Mouse (Mus musculus): ENCODE results near the gene Tmem98. TPM values are rescaled to one million over a fixed set of nuclear protein-coding genes. Genes with fewer than 3 reads are reported as not detected.

The Tmem98 gene
- polyA plus RNA-seq, 1 experiment = 43.1 TPM

- Histone ChIP-seq H3K4me1 (ENCODE audit: control insufficient read depth, insufficient read depth, low read length) (peaks cover 10% of the 10 kb centered on the region; the same call in 1 of the 2 replicates), H3K27ac (ENCODE audit: insufficient read depth, low read length) (no peak overlapping the region), H3K4me3 (ENCODE audit: insufficient read depth, low read length) (no peak overlapping the region)
- TF ChIP-seq POLR2A (IDR thresholded peaks at IDR 0.05; ENCODE audit: low read depth, low read length) (no peak), CTCF (IDR thresholded peaks at IDR 0.05; ENCODE audit: borderline replicate concordance, insufficient read depth, low read length) (no peak)
Observed at GRCm38 (mm10) chr11:80815354-80815753, 5.4 kb downstream of the Tmem98 start.

GRCm38 (mm10) chr11:80818060-80818697, 8.2 kb downstream of the Tmem98 start:
- H3K4me3 ChIP-seq (ENCODE audit: insufficient read depth, low read length) = no peak overlapping the region
- peaks cover 5% of the 10 kb centered on the region; the same call in 1 of the 2 replicates for H3K4me1 ChIP-seq (ENCODE audit: control insufficient read depth, insufficient read depth, low read length)
- TF ChIP-seq CTCF (IDR thresholded peaks at IDR 0.05; ENCODE audit: borderline replicate concordance, insufficient read depth, low read length) = no peak
- no peak for TF ChIP-seq POLR2A (IDR thresholded peaks at IDR 0.05; ENCODE audit: low read depth, low read length)
- peak overlapping the region; percentile 6; the same call in 1 of the 2 replicates for H3K27ac ChIP-seq (ENCODE audit: insufficient read depth, low read length)

- TF ChIP-seq CTCF (IDR thresholded peaks at IDR 0.05; ENCODE audit: borderline replicate concordance, insufficient read depth, low read length) (no peak), POLR2A (IDR thresholded peaks at IDR 0.05; ENCODE audit: low read depth, low read length) (no peak)
Observed at GRCm38 (mm10) chr11:80820085-80820484, 10.1 kb downstream of the Tmem98 start.

GRCm38 (mm10) chr11:80821296-80821695, 11.3 kb downstream of the Tmem98 start:
- H3K27ac ChIP-seq (ENCODE audit: insufficient read depth, low read length) = no peak overlapping the region

More at GRCm38 (mm10) chr11:80820085-80820484, 10.1 kb downstream of the Tmem98 start:
- H3K4me1 ChIP-seq (ENCODE audit: control insufficient read depth, insufficient read depth, low read length) = peaks cover 5% of the 10 kb centered on the region; the same call in 1 of the 2 replicates
- no peak overlapping the region for H3K27ac ChIP-seq (ENCODE audit: insufficient read depth, low read length)
- no peak overlapping the region for H3K4me3 ChIP-seq (ENCODE audit: insufficient read depth, low read length)

GRCm38 (mm10) chr11:80821794-80822193, 11.8 kb downstream of the Tmem98 start:
- no peak overlapping the region for H3K4me3 ChIP-seq (ENCODE audit: insufficient read depth, low read length)
- H3K4me1 ChIP-seq (ENCODE audit: control insufficient read depth, insufficient read depth, low read length) = peaks cover 5% of the 10 kb centered on the region; the same call in 1 of the 2 replicates
- TF ChIP-seq POLR2A (IDR thresholded peaks at IDR 0.05; ENCODE audit: low read depth, low read length) = no peak
- no peak for TF ChIP-seq CTCF (IDR thresholded peaks at IDR 0.05; ENCODE audit: borderline replicate concordance, insufficient read depth, low read length)
- H3K27ac ChIP-seq (ENCODE audit: insufficient read depth, low read length) = no peak overlapping the region

More at GRCm38 (mm10) chr11:80821296-80821695, 11.3 kb downstream of the Tmem98 start:
- Histone ChIP-seq H3K4me1 (ENCODE audit: control insufficient read depth, insufficient read depth, low read length) (peaks cover 5% of the 10 kb centered on the region; the same call in 1 of the 2 replicates), H3K4me3 (ENCODE audit: insufficient read depth, low read length) (no peak overlapping the region)
- TF ChIP-seq CTCF (IDR thresholded peaks at IDR 0.05; ENCODE audit: borderline replicate concordance, insufficient read depth, low read length) (no peak), POLR2A (IDR thresholded peaks at IDR 0.05; ENCODE audit: low read depth, low read length) (no peak)

- Histone ChIP-seq H3K4me1 (ENCODE audit: control insufficient read depth, insufficient read depth, low read length) (no peaks in the 10 kb centered on the region), H3K27ac (ENCODE audit: insufficient read depth, low read length) (no peak overlapping the region), H3K4me3 (ENCODE audit: insufficient read depth, low read length) (no peak overlapping the region)
- no peak for TF ChIP-seq CTCF (IDR thresholded peaks at IDR 0.05; ENCODE audit: borderline replicate concordance, insufficient read depth, low read length)
- TF ChIP-seq POLR2A (IDR thresholded peaks at IDR 0.05; ENCODE audit: low read depth, low read length) = no peak
Observed at GRCm38 (mm10) chr11:80835395-80835794, 25.4 kb downstream of the Tmem98 start.

GRCm38 (mm10) chr11:80835841-80836240, 25.9 kb downstream of the Tmem98 start:
- Histone ChIP-seq H3K27ac (ENCODE audit: insufficient read depth, low read length) (no peak overlapping the region), H3K4me3 (ENCODE audit: insufficient read depth, low read length) (no peak overlapping the region), H3K4me1 (ENCODE audit: control insufficient read depth, insufficient read depth, low read length) (no peaks in the 10 kb centered on the region)
- TF ChIP-seq CTCF (IDR thresholded peaks at IDR 0.05; ENCODE audit: borderline replicate concordance, insufficient read depth, low read length) = no peak
- TF ChIP-seq POLR2A (IDR thresholded peaks at IDR 0.05; ENCODE audit: low read depth, low read length) = no peak

GRCm38 (mm10) chr11:80838724-80839123, 28.7 kb downstream of the Tmem98 start:
- TF ChIP-seq POLR2A (IDR thresholded peaks at IDR 0.05; ENCODE audit: low read depth, low read length) (no peak), CTCF (IDR thresholded peaks at IDR 0.05; ENCODE audit: borderline replicate concordance, insufficient read depth, low read length) (no peak)
- Histone ChIP-seq H3K27ac (ENCODE audit: insufficient read depth, low read length) (no peak overlapping the region), H3K4me3 (ENCODE audit: insufficient read depth, low read length) (no peak overlapping the region), H3K4me1 (ENCODE audit: control insufficient read depth, insufficient read depth, low read length) (no peaks in the 10 kb centered on the region)

- Histone ChIP-seq H3K4me3 (ENCODE audit: insufficient read depth, low read length) (no peak overlapping the region), H3K27ac (ENCODE audit: insufficient read depth, low read length) (no peak overlapping the region), H3K4me1 (ENCODE audit: control insufficient read depth, insufficient read depth, low read length) (no peaks in the 10 kb centered on the region)
- no peak for TF ChIP-seq POLR2A (IDR thresholded peaks at IDR 0.05; ENCODE audit: low read depth, low read length)
- no peak for TF ChIP-seq CTCF (IDR thresholded peaks at IDR 0.05; ENCODE audit: borderline replicate concordance, insufficient read depth, low read length)
Observed at GRCm38 (mm10) chr11:80843435-80843834, 33.5 kb downstream of the Tmem98 start.

GRCm38 (mm10) chr11:80845486-80845885, 35.5 kb downstream of the Tmem98 start:
- H3K4me1 ChIP-seq (ENCODE audit: control insufficient read depth, insufficient read depth, low read length) = no peaks in the 10 kb centered on the region
- no peak overlapping the region for H3K27ac ChIP-seq (ENCODE audit: insufficient read depth, low read length)
- no peak for TF ChIP-seq CTCF (IDR thresholded peaks at IDR 0.05; ENCODE audit: borderline replicate concordance, insufficient read depth, low read length)
- TF ChIP-seq POLR2A (IDR thresholded peaks at IDR 0.05; ENCODE audit: low read depth, low read length) = no peak
- no peak overlapping the region for H3K4me3 ChIP-seq (ENCODE audit: insufficient read depth, low read length)
